Mouse (Mus musculus): ENCODE measurements around the gene Ets2. TPM values are rescaled to one million over a fixed set of nuclear protein-coding genes. Genes with fewer than 3 reads are reported as not detected.

Gene Ets2
- polyA plus RNA-seq, 1 experiment from 2014 or later = 22.8 TPM

- Histone ChIP-seq H3K27me3 (ENCODE audit: control insufficient read depth, insufficient read depth, low read length) (no peaks in the 10 kb centered on the region), H3K4me2 (ENCODE audit: low read depth) (no peak overlapping the region), H3K36me3 (ENCODE audit: control insufficient read depth, insufficient read depth, low read length) (peaks cover 43% of the 10 kb centered on the region), H3K9me3 (ENCODE audit: control insufficient read depth, low read length) (no peaks in the 10 kb centered on the region), H3K4me3 (ENCODE audit: low read depth, low read length) (no peak overlapping the region), H3K9ac (ENCODE audit: low read length) (no peak overlapping the region), H3K27ac (ENCODE audit: low read depth, low read length) (no peak overlapping the region), H3K4me1 (ENCODE audit: control insufficient read depth, insufficient read depth, low read length) (no peaks in the 10 kb centered on the region)
- 95% methylated on average over 11 of the region's 11 CpGs for WGBS
- DNase-seq (ENCODE audit: low spot score) (no peak), ATAC-seq (ENCODE audit: insufficient read depth, low FRiP score, low TSS enrichment) (no peak)
Measured at GRCm38 (mm10) chr16:95715026-95715425, 13.2 kb downstream of the Ets2 start.

GRCm38 (mm10) chr16:95716061-95716706, 14.3 kb downstream of the Ets2 start:
- no peaks in the 10 kb centered on the region for H3K9me3 ChIP-seq (ENCODE audit: control insufficient read depth, low read length)
- no peak overlapping the region for H3K4me2 ChIP-seq (ENCODE audit: low read depth)
- H3K9ac ChIP-seq (ENCODE audit: low read length) = no peak overlapping the region
- H3K4me1 ChIP-seq (ENCODE audit: control insufficient read depth, insufficient read depth, low read length) = no peaks in the 10 kb centered on the region
- H3K27me3 ChIP-seq (ENCODE audit: control insufficient read depth, insufficient read depth, low read length) = no peaks in the 10 kb centered on the region
- DNase-seq (ENCODE audit: low spot score) = no peak
- WGBS = 93% methylated on average over 12 of the region's 12 CpGs
- ATAC-seq (ENCODE audit: insufficient read depth, low FRiP score, low TSS enrichment) = no peak
- no peak overlapping the region for H3K4me3 ChIP-seq (ENCODE audit: low read depth, low read length)
- H3K27ac ChIP-seq (ENCODE audit: low read depth, low read length) = no peak overlapping the region
- H3K36me3 ChIP-seq (ENCODE audit: control insufficient read depth, insufficient read depth, low read length) = peaks cover 51% of the 10 kb centered on the region

GRCm38 (mm10) chr16:95717631-95718030, 15.8 kb downstream of the Ets2 start:
- H3K27ac ChIP-seq (ENCODE audit: low read depth, low read length) = no peak overlapping the region
- ATAC-seq (ENCODE audit: insufficient read depth, low FRiP score, low TSS enrichment) (no peak), DNase-seq (ENCODE audit: low spot score) (no peak)
- no peaks in the 10 kb centered on the region for H3K9me3 ChIP-seq (ENCODE audit: control insufficient read depth, low read length)
- H3K27me3 ChIP-seq (ENCODE audit: control insufficient read depth, insufficient read depth, low read length) = no peaks in the 10 kb centered on the region
- no peak overlapping the region for H3K9ac ChIP-seq (ENCODE audit: low read length)
- no peaks in the 10 kb centered on the region for H3K4me1 ChIP-seq (ENCODE audit: control insufficient read depth, insufficient read depth, low read length)
- H3K36me3 ChIP-seq (ENCODE audit: control insufficient read depth, insufficient read depth, low read length) = peaks cover 47% of the 10 kb centered on the region
- WGBS = 95% methylated on average over 6 of the region's 6 CpGs
- H3K4me3 ChIP-seq (ENCODE audit: low read depth, low read length) = no peak overlapping the region
- H3K4me2 ChIP-seq (ENCODE audit: low read depth) = no peak overlapping the region

GRCm38 (mm10) chr16:95718119-95718518, 16.2 kb downstream of the Ets2 start:
- Histone ChIP-seq H3K27ac (ENCODE audit: low read depth, low read length) (no peak overlapping the region), H3K9me3 (ENCODE audit: control insufficient read depth, low read length) (no peaks in the 10 kb centered on the region), H3K4me2 (ENCODE audit: low read depth) (no peak overlapping the region), H3K36me3 (ENCODE audit: control insufficient read depth, insufficient read depth, low read length) (peaks cover 47% of the 10 kb centered on the region), H3K27me3 (ENCODE audit: control insufficient read depth, insufficient read depth, low read length) (no peaks in the 10 kb centered on the region), H3K4me3 (ENCODE audit: low read depth, low read length) (no peak overlapping the region), H3K4me1 (ENCODE audit: control insufficient read depth, insufficient read depth, low read length) (no peaks in the 10 kb centered on the region), H3K9ac (ENCODE audit: low read length) (no peak overlapping the region)
- 93% methylated on average over 4 of the region's 4 CpGs for WGBS
- DNase-seq (ENCODE audit: low spot score) (no peak), ATAC-seq (ENCODE audit: insufficient read depth, low FRiP score, low TSS enrichment) (no peak)

GRCm38 (mm10) chr16:95720532-95720931, 18.7 kb downstream of the Ets2 start:
- ATAC-seq (ENCODE audit: insufficient read depth, low FRiP score, low TSS enrichment) (no peak), DNase-seq (ENCODE audit: low spot score) (no peak)
- Histone ChIP-seq H3K9me3 (ENCODE audit: control insufficient read depth, low read length) (no peaks in the 10 kb centered on the region), H3K9ac (ENCODE audit: low read length) (no peak overlapping the region), H3K27ac (ENCODE audit: low read depth, low read length) (no peak overlapping the region), H3K36me3 (ENCODE audit: control insufficient read depth, insufficient read depth, low read length) (peaks cover 34% of the 10 kb centered on the region), H3K27me3 (ENCODE audit: control insufficient read depth, insufficient read depth, low read length) (no peaks in the 10 kb centered on the region), H3K4me3 (ENCODE audit: low read depth, low read length) (no peak overlapping the region), H3K4me2 (ENCODE audit: low read depth) (no peak overlapping the region), H3K4me1 (ENCODE audit: control insufficient read depth, insufficient read depth, low read length) (no peaks in the 10 kb centered on the region)
- WGBS = 87% methylated on average over 8 of the region's 8 CpGs

- ATAC-seq (ENCODE audit: insufficient read depth, low FRiP score, low TSS enrichment) = no peak
- WGBS = 92% methylated on average over 2 of the region's 2 CpGs
Measured at GRCm38 (mm10) chr16:95724251-95724650, 22.4 kb downstream of the Ets2 start.

GRCm38 (mm10) chr16:95724776-95725175, 22.9 kb downstream of the Ets2 start:
- DNase-seq (ENCODE audit: low spot score) = no peak
- Histone ChIP-seq H3K4me3 (ENCODE audit: low read depth, low read length) (no peak overlapping the region), H3K9me3 (ENCODE audit: control insufficient read depth, low read length) (no peaks in the 10 kb centered on the region)

More at GRCm38 (mm10) chr16:95724251-95724650, 22.4 kb downstream of the Ets2 start:
- Histone ChIP-seq H3K4me2 (ENCODE audit: low read depth) (no peak overlapping the region), H3K4me1 (ENCODE audit: control insufficient read depth, insufficient read depth, low read length) (no peaks in the 10 kb centered on the region), H3K36me3 (ENCODE audit: control insufficient read depth, insufficient read depth, low read length) (peaks cover 9% of the 10 kb centered on the region), H3K9ac (ENCODE audit: low read length) (no peak overlapping the region), H3K27ac (ENCODE audit: low read depth, low read length) (no peak overlapping the region), H3K9me3 (ENCODE audit: control insufficient read depth, low read length) (no peaks in the 10 kb centered on the region), H3K27me3 (ENCODE audit: control insufficient read depth, insufficient read depth, low read length) (no peaks in the 10 kb centered on the region), H3K4me3 (ENCODE audit: low read depth, low read length) (no peak overlapping the region)
- DNase-seq (ENCODE audit: low spot score) = no peak

GRCm38 (mm10) chr16:95726802-95727201, 24.9 kb downstream of the Ets2 start:
- WGBS = 91% methylated on average over 4 of the region's 4 CpGs
- H3K9ac ChIP-seq (ENCODE audit: low read length) = no peak overlapping the region
- no peaks in the 10 kb centered on the region for H3K36me3 ChIP-seq (ENCODE audit: control insufficient read depth, insufficient read depth, low read length)
- no peak overlapping the region for H3K27ac ChIP-seq (ENCODE audit: low read depth, low read length)
- no peak for DNase-seq (ENCODE audit: low spot score)
- no peaks in the 10 kb centered on the region for H3K4me1 ChIP-seq (ENCODE audit: control insufficient read depth, insufficient read depth, low read length)
- H3K4me3 ChIP-seq (ENCODE audit: low read depth, low read length) = no peak overlapping the region
- no peak for ATAC-seq (ENCODE audit: insufficient read depth, low FRiP score, low TSS enrichment)
- H3K4me2 ChIP-seq (ENCODE audit: low read depth) = no peak overlapping the region
- no peaks in the 10 kb centered on the region for H3K9me3 ChIP-seq (ENCODE audit: control insufficient read depth, low read length)
- no peaks in the 10 kb centered on the region for H3K27me3 ChIP-seq (ENCODE audit: control insufficient read depth, insufficient read depth, low read length)

More at GRCm38 (mm10) chr16:95724776-95725175, 22.9 kb downstream of the Ets2 start:
- no peak for ATAC-seq (ENCODE audit: insufficient read depth, low FRiP score, low TSS enrichment)
- Histone ChIP-seq H3K27me3 (ENCODE audit: control insufficient read depth, insufficient read depth, low read length) (no peaks in the 10 kb centered on the region), H3K4me2 (ENCODE audit: low read depth) (no peak overlapping the region), H3K4me1 (ENCODE audit: control insufficient read depth, insufficient read depth, low read length) (no peaks in the 10 kb centered on the region), H3K36me3 (ENCODE audit: control insufficient read depth, insufficient read depth, low read length) (peaks cover 8% of the 10 kb centered on the region), H3K27ac (ENCODE audit: low read depth, low read length) (no peak overlapping the region), H3K9ac (ENCODE audit: low read length) (no peak overlapping the region)
- 83% methylated on average over 5 of the region's 5 CpGs for WGBS
